Mouse (Mus musculus) liver, postnatal 0 days (tissue): Measurements from ENCODE around the gene Ddhd1.

ENCODE experiments used
- CTCF ChIP-seq: sonication (generic); IDR thresholded peaks from 2 replicates; pipeline ENCODE4 v1.5.1; 2016; ENCODE audit warnings: antibody characterized with exemption, low read depth
- EP300 ChIP-seq: IDR thresholded peaks from 2 replicates; pipeline ENCODE4 v1.6.1; 2016; ENCODE audit warnings: antibody characterized with exemption, low read depth, mild to moderate bottlenecking

- TF ChIP-seq EP300 (no peak), CTCF (no peak)
These were observed 105.5 kb downstream of the Ddhd1 start for GRCm38 (mm10) chr14:45552431-45552830.
